Mouse (Mus musculus) T-helper 1 cell (primary cell): Measurements from ENCODE around the gene Pgpep1l.
"Not testable (repeated sequence)": the region's sequence is repeated elsewhere in the genome, so short reads cannot be mapped to it uniquely, and the experiment has no call there.

ENCODE experiments used
- in situ Hi-C: fragments of 300-600 bp; cut with MboI, MseI; formaldehyde crosslinking; loops from one replicate; pipeline ENCODE4 v1.15.1; 2025; ENCODE audit warnings: high pct_unique_total_duplicates

Gene Pgpep1l

DNA sequence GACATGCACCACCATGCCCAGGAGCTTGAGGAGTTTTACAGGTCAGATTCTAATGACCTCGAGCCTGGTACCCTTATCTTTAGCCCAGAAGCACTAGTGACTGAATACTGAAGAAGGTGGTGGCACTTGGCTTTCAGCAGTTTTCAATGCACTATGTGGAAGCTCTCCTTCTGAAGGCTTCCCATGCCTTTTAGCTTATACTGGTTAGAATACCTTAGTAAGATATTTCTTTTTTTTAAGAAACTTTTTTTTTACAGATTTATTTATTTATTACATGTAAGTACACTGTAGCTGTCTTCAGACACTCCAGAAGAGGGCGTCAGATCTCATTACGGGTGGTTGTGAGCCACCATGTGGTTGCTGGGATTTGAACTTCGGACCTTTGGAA, 19.1 kb upstream of the Pgpep1l start:
- in situ Hi-C loops = not testable (repeated sequence)

- in situ Hi-C loops = no loop called here
These were observed 18.5 kb upstream of the Pgpep1l start for GRCm38 (mm10) chr7:68282304-68283132.

DNA sequence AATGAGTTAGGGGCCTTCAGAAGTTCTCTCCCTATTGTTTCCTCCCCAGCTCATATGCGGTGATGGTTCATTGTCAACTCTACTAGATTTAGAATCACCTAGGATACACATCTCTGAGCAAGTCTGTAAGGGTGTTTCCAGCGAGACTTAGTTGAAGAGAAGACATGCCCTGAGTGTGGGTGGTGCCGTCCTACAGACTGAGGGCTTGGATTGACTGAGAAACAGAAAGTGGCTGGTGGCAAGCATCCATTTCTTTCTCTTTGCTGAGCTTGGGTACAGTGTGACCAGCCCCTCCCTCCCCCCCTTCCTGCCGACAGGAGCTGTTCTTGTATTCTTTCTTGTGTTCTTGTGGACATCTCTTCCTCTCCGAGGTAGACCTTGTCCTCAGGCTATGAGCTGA, 17.3 kb upstream of the Pgpep1l start:
- in situ Hi-C loops = no loop called here

- in situ Hi-C loops = no loop called here
These were observed 16.4 kb upstream of the Pgpep1l start for GRCm38 (mm10) chr7:68280352-68280869.

DNA sequence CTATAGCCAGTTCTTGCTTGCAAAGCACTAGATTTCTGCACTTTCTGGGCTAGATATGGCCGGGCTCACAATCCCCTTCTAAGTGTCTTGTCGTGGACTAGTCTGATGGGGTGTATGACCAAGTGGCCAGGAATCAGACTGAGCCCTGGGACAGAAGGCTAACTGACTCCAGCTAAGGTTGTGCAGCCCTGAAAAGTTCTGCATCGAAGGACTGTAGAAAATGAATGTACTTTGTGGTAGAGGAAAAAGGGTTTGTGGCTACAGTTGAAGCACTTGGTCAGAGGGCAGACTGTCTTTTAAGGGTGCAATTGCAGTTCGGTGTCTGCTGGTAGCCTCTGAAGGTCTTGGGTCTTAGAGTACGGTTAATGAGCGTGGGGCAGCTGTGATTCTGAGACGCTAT, 15.4 kb upstream of the Pgpep1l start:
- in situ Hi-C loops = no loop called here

- in situ Hi-C loops = no loop called here
These were observed 14.9 kb upstream of the Pgpep1l start for GRCm38 (mm10) chr7:68278908-68279307.

DNA sequence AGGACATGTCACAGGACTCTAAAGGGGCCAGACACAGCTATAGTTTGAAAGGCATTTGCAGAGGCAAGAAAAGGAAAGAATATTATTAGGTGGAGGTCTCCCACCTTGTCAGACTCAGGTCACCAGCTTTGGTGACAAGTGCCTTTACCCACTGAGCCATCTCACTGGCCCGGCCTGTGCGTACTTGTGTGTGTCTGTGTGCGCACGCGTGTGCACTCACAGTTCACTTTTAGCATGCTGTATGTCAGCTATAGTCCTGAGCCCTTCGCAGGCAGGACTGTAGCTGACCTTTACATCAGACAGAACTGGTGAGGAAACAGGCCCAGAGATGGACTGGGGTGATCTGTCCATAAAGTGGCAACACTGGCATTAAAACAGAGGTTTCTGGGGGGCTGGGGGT, 14.4 kb upstream of the Pgpep1l start:
- in situ Hi-C loops = no loop called here

- in situ Hi-C loops = no loop called here
These were observed 13.9 kb upstream of the Pgpep1l start for GRCm38 (mm10) chr7:68277897-68278270.

DNA sequence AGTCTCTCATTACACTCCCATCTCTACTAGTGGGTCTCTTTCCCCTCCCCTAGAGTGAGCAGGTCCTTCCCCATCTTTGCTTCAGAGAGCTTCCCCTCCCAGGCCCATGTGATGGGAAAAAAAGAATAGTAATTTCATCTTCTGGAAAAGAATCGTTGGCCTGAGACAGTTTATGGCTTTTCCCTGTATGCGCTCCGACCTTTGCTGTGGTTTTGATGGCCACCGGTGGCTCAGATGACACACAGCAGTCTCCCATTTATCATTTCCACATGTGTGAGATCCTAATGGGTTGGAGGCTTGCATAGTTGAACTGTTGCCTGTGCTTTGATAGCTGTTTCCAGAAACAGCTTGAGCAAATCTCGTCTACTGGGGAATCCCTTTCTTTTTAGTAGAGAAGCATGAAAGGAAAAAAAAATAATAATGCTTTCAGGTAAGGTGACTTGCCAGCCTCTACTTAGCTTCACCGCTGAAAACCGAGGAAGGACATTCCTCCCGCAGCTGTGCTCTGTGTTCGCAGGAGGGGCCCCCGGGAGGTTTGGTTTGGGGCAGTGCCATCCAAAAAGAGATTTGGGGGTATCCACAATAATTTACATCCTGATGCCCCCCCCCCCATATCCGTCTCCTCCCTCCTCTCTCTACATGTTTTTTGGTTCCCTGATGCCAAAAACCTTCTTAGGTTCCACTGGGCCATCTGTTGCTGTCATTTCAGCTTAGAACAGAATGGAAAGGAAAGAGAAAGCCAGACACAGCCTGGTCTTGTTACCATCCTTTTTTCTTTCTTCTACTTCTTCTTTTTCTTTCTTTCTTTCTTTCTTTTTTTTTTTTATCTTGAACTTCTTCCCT, 13.2 kb upstream of the Pgpep1l start:
- in situ Hi-C loops = no loop called here

GRCm38 (mm10) chr7:68275838-68276731, 12.1 kb upstream of the Pgpep1l start:
- in situ Hi-C loops = no loop called here

- in situ Hi-C loops = not testable (repeated sequence)
These were observed 11.4 kb upstream of the Pgpep1l start for GRCm38 (mm10) chr7:68275445-68275837.

- in situ Hi-C loops = no loop called here
These were observed 10.9 kb upstream of the Pgpep1l start for GRCm38 (mm10) chr7:68274951-68275350.

DNA sequence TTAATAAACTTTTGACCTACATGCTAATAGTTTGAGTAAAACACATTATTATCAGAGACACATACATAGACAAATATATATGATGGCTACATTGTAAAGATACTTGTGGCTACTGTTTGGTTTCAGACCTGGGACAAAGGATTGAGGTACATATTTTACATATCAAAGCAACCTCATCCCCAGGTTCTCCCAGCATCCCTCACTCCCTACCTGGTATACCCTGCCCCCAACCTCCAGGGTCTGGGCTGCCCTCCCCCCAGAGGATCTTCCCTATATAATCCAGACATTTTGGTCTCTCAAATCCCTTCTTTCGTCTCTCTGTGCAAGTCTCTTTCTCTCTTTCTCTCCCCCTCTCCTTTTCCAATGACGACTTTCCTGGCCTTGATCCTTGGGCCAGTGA, 10.2 kb upstream of the Pgpep1l start:
- in situ Hi-C loops = no loop called here

- in situ Hi-C loops = no loop called here
These were observed 9.5 kb upstream of the Pgpep1l start, which contains the start of gene Fam169b for GRCm38 (mm10) chr7:68273515-68273914. Gene Fam169b (plus strand): TSS chr7:68273839.

DNA sequence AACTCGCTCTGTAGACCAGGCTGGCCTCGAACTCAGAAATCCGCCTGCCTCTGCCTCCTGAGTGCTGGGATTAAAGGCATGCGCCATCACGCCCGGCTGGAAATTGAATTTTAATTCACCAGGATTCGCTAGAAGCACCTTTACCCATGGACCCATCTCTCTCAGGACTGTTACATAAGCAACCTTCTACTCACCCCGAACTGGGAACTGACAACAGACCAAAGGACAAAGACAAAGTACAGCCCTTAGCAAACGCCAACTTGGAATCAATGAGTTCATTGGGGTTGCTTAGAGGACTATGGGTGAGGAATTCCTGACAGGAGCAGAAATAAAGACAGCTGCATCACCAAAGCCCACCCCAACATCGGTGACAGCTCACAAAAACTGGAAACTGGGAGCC, 8.6 kb upstream of the Pgpep1l start:
- in situ Hi-C loops = no loop called here

DNA sequence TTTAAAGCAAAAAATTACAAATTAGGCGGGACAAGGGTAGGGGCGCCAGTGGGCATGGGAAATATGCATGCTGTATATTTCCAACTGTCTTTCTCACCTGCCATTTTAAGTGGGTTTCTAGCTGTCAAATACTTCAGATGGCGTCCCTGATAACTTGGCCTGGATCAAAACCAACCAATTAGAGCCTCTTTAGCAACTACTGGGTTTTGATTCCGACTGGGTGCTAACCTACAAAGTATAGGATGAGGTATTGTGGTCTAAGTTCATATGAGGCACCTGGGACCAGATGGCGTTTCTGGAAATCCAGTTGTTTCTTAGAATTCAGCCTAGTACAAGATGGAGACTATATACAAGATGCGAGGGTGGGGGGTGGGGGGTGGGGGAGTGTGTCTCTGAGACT, 7.8 kb upstream of the Pgpep1l start:
- in situ Hi-C loops = no loop called here

DNA sequence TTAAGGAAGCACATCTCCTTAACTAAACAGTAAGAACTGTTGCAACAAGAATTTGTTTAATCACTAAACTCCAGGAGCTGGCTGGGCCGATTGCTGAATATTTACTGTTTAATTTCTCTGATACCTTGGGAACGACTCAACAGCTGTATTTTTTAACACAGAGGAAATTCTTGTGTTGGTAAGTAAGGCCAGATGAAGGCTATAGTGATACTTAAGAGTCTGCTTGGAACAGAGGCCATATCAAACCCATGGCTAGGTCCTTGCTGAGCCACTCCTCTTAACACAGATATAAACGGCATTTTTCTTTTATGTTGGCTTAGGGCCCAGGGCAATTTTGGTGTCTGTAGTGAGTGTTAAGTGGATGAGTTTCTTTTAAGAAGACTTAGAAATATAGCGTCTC, 6.5 kb upstream of the Pgpep1l start:
- in situ Hi-C loops = no loop called here

- in situ Hi-C loops = no loop called here
These were observed 2.7 kb upstream of the Pgpep1l start for GRCm38 (mm10) chr7:68266691-68267090.

DNA sequence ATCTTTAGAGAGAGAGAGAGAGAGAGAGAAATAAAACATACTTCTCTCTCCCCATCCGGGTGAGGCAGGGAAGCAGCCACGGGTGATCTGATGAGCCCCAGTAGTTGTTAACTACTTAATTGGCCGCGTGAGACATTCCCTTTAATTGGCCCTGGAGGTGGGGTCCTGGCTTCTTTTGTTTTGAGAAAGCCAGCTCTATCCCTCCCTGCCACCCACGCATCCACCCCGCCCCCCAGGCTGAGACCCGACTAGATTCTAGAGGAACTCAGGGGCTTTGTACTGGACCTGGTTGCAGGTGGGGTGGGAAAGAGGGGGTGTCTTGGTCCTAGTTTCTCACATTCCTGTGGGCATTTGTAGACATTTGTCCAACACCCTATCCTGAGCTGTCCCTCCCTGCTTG, 1.4 kb upstream of the Pgpep1l start:
- in situ Hi-C loops = no loop called here

- in situ Hi-C loops = no loop called here
These were observed 498 bp upstream of the Pgpep1l start for GRCm38 (mm10) chr7:68264531-68264930.

DNA sequence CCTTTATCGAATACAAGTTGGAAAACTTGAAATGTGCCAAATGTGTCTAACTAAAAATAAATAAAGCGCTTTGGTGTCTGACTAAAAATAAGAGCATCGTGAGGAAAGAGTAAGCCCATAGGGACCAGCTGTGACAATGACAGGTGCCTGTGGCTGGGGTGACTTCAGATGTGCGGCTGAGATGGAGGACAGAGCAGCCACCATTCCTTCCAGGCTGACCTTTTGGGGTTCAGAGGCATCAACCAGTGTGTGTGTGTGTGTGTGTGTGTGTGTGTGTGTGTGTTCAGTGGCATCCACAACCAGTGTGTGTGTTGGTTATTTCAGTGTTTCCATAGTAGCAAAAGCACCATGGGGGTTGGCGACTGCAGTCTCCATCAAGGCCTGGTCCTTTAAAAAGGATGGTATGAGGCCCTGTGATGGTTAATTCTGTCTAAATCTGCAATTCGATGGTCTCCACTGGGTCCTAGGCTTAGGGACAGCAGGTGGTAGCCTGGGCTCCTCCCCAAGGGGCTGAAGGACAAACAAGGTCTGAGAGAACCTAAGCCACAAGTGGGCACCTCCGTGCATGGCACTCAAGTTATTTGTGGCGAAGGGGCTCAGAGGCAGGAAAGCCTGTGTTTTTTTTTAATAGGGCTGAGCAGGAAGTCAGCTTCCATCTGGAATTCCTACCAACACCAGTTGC, 546 bp downstream of the Pgpep1l start:
- in situ Hi-C loops = no loop called here
